Mouse (Mus musculus) lung, adult 18-20 months (tissue): ENCODE data around the gene Rln3.

Source experiments
- DNase-seq, 2 experiments: peaks; one replicate each; pipeline ENCODE4 v3.0.0; 2022; ENCODE audit warnings: mixed read lengths in 2 of 2

Rln3 gene

DNA sequence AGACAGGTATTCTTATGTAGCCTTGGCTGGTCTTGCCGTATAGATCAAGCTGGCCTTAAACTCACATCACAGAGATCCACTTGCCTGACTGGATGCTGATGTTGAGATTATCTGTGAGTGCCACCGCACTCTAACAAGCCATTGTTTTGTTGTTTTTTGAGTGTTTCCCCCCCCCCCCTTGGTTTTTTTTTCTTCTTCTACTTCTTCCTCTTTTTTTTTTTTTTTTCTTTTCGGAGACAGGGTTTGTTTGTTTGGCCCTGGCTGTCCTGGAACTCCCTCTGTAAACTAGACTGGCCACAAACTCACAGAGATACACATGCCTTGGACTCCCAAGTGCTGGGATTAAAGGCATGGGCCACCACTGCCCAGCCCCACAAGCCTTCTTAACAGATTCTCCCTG, 50.8 kb downstream of the Rln3 start:
- no peak for DNase-seq
